Mouse (Mus musculus) spleen, postnatal 14 days (tissue): ENCODE data around the gene Slc25a26.
"Not testable (repeated sequence)": the region's sequence is repeated elsewhere in the genome, so short reads cannot be mapped to it uniquely, and the experiment has no call there.

Experiments used
- DNase-seq, 2 experiments: peaks; one replicate each; pipeline ENCODE4 v3.0.0; 2021 to 2022; ENCODE audit warnings: low spot score in 2 of 2

Slc25a26 gene

DNA sequence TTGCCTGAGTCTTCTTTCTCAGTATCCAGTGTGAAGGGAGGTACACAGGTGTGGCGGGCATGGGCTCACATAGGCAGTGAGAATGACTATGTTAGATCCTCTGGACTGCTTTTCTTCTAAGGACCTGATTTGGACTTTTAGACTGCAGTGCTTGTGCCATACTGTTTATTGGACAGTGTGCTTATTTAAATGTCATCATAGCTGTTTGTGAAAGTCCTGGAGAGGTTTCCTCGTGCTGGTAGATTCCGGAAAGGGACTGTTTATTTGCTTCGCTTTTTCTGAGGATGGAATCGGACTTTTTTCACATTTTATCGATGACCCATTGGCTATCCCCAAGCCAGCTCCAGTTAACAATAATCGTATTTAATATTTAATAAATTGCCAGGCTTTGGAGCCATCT is 50.7 kb downstream of the Slc25a26 start:
- no peak for DNase-seq

DNA sequence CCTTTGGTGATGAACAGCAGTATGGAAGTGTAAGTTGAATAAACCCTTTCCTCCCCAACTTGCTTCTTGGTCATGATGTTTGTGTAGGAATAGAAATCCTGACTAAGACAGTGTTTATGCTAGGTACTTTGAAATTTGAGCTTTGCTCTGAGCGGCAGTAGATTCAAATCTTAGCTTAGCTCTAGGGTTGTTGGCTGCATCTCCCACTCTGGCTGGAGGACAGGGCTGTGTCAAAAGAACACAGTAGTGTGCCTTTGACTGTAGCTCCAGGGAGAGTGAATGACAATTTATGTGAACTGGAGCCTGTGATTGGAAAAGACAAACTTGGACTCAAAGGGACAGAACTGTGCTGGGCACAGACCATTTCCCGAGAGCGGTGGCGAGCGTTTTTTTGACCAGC is 53.0 kb downstream of the Slc25a26 start:
- no peak for DNase-seq

DNA sequence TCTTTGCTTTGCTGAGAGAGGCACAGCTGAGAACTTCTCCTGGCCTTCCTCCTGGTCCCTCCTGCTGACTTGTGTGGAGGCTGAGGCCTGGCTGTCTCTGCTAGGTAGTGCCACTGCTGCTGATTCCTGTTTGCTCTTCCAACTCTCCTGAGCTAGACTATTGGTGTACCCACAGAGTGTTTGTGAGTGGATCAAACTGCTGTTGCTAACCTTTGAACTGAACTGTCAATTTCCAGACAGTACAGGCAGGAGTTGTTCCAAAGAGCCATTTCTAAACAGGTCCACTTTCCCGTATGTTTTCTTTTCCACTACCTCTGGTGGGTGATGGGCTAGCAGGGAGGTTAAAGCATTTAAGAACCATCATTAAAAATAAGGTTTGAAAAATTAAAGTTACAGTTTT is 58.5 kb downstream of the Slc25a26 start:
- not testable (repeated sequence) for DNase-seq

DNA sequence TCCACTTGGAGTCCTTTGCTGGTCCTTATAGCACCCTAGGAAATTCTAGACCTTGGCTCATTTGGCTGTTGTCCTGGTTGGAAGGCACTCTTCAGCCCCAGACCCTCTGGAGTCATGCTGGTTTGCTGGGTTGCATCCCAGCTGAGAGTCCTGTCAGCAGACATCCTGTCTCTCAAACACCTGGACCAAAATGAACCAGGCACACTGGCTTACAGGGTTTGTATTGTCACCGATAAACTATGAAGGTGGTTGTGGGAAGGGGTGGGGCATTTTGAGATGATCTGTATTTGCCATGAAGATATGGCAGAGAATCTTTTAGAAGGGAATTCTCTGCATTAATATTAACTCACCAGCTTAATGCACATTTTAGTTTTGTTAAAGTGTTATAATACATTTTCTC is 60.8 kb downstream of the Slc25a26 start:
- DNase-seq: no peak

DNA sequence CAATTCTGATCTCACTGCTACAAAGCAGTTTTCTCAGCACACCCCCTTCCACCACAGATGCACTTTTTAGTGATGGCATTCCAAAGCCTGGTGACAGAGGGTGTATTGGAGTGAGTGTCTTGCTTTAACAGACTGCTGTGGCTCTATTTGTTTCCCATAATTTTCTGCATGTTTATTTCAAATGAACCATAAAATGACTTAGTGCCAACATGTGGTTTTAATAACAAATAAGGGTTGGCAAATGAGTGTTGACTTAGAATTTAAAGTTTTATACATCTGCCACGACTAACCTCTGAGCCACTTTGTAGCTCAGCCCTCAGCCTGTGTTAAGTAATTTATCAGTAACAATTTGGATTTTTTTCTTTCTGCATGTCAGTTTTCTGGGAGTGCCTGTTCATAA is 61.2 kb downstream of the Slc25a26 start:
- no peak for DNase-seq

DNA sequence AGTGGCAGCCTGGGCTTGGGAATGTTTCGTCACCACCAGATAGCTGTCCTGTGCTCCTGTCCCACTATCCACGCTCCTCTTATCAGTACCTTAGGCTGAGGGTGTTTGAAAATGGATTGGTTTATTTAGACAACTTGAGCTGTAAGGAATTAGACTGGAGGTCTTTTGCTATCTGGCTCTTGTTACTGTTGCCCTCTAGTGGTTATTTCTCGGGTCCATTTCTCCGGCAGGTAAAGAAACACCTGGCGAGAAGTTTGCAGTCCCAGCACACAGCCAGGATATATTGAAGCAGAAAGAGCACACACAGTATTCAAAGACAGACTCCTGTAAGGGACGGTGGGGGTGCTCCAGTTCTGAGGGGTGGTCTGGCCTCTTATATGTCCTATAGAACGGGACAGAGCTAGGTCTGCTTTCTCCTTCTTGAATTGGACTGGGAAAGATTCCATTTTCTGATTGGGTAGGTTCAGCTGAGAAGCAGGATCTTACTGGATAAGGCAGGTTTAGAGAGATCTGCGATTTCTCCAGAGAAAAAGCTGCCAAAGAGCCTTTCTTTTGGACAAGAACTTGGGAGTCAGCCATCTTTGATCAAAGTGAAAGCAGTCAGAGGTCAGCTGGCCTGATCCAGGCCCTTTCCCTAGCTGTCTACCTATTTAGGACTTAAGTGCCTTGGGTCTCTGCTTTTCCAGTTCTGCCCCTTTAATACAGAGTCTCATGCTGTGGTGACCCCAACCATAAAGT is 63.2 kb downstream of the Slc25a26 start:
- DNase-seq: no peak

DNA sequence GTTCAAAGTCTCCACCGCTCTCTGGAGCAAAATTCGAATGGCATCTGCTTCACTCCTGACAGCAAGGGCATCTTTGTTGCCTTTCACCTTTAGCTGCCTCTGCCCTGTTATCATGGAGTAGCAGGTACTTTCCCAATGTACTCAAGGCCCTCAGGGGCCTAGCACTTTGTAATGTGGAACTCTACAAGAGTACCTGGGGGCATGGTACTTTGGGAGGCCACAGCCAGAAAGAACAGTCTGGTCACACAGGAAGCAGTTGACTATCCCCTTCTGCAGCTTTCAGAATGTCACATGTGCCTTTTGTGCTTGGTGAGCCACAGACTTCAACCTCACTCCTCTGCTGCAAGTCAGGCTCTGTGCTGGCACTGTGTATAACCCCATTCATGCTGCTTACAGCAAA is 65.6 kb downstream of the Slc25a26 start:
- no peak for DNase-seq

DNA sequence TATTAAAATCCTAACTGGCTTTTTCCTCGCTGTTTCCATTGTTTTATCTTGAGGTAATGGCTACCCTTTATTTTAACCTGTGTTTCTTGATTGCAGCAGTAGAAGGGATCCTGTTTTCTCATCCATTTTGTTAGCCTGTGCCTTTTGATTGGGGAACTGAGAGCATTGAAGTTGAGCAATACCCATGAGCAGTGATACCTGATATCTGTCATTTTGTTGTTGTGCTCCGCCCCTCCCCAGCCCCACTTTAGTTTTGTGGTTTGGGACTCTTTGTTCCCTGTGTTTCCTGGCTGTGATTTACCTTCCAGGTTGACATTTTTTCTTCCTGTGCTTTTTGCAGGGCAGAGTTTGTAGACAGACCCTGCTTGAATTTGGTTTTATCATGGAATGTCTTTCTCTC is 67.9 kb downstream of the Slc25a26 start:
- no peak for DNase-seq

DNA sequence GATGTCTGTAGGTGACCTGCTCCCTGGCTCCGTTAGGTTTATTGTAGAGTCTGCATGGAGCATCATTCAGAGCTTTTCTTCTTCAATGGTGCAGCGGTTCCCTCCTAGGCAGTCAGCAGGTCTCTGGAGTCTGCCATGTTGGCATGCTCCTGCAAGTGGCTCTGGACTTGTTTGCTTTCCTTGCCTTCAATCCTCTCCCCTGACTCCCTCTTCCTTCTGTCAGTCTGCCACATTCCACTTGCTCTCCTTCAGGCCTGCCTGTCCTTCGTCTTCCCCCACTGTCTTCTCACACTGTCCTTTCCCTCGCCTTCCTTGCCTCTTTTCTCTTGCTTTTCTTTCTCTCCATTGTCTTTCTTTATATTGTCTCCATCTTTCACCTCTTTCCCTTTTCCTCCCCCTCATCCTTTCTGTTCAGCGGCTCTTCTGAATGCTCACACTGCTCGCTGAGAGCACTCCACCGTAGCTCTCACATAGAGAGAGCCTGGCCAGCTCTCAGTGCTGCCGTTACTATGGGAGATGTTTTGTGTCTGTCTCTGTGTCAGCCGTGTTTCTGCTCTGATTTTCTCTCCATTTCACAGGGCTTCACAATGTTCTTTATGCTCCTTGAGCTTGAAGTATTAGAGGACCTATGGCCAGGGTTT is 75.5 kb downstream of the Slc25a26 start:
- no peak for DNase-seq

DNA sequence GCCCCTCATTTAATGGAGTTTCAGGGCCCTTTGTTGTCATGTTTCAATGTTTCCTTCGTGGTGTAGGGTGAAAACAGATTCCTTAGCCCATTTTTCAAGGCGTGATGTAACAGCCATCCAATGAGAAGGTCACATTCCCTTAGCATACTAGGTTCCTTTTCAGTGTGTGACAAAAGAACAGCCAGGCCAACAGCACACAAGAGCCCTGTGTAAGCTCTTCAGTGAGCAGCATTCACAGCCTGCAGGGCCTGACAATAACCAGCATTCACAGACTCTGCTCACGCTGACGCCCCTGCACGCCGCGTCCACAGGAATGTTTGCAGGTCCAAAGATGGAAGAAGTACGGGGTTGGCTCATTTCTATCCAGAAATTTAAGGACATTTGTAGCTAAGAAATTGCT is 77.9 kb downstream of the Slc25a26 start:
- no peak for DNase-seq

DNA sequence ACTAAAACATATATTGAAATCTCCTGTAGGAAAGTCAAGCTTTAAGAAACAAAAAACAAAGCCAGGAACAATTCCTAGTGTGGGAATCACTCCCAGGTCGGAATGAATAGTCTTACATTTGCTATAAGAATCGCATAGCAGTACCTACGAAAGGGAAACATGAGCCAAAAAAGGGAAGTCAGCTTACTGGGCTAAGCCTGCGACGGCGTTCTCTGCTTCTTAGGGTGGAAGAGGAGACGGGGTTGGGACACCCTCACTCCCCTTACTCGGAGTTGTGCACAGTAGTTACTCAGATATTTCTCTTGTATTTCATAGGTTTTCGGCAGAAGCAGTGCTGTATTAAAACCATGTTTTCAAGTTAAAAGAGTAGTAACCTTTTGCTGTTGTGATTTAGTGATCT is 81.9 kb downstream of the Slc25a26 start:
- no peak for DNase-seq

DNA sequence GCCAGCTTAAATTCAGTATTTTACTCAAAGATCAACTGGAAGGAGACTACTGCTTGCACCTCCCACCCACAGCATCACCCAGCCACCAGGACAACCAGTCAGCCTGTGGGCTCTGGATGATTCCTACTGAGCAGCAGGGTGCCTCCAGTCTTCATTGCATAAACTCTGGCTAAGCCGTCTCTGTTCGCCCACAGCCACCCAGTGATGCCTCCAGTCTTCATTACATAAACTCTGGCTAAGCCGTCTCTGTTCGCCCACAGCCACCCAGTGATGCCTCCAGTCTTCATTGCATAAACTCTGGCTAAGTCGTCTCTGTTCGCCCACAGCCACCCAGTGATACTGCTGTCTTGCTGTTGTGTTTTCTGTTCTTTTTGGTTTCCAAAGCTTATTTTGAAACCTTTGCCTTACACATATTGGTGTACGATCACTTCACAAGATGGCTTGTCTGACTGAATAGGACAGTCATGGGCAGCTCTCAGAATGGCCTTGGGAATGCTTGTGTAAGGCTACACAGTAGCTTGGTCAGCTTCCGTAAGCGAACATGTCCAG is 84.1 kb downstream of the Slc25a26 start:
- no peak for DNase-seq

DNA sequence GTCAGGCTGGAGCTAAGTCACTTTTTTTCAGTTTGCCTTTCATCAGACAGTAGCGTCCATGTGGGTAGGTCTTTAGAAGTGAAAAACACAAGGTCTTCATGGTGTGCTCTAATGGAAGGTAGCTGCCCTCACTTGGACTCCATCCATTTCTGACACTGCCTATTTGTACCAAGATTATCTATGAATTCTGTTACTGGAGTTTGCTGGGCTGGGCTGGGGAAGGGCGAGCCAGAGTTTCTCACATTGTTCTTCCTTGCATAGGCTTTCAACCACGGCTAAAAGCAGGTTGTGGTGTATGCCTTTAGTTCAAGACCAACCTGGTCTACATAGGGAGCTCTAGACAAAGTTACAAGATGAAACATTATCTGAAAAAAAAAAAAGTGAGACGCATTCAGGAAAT is 84.8 kb downstream of the Slc25a26 start:
- DNase-seq: no peak

DNA sequence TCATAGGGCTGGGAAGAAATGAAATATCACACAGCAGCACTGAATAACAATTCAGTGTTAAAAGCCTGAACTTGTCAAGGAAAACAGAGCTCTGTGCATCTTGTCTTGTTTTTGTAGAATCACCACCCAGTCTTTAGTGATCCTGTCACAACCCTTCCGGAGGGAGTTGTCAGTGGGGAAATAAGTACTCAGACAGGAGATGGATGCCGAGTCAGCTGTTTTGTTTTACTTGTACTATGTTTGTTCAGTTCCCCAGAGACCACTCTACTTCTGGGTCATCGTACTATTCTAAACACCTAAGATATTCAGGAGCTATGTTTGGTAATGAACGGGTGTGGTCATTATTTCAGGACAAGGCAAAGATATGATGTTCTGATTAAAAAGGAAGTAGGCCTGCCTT is 88.2 kb downstream of the Slc25a26 start:
- DNase-seq: no peak

DNA sequence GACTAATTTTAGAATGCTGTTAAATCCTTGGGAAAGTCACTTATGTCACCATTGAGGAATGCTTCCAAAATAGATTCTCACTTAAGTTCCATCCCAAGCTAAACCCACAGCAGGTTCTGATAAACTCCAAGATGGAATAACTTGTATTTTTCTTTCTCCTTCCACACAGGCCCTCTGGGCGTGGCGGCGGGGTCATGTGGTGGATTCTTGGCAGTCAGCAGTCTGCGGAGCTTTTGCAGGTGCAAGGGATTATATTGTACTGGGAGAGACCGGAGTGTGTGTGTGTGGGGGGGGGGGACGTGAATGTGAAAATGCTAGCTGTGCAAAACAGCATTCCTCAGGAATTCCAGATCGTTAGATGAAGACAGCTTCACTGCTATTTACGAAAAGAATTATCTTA is 92.1 kb downstream of the Slc25a26 start:
- DNase-seq: no peak

DNA sequence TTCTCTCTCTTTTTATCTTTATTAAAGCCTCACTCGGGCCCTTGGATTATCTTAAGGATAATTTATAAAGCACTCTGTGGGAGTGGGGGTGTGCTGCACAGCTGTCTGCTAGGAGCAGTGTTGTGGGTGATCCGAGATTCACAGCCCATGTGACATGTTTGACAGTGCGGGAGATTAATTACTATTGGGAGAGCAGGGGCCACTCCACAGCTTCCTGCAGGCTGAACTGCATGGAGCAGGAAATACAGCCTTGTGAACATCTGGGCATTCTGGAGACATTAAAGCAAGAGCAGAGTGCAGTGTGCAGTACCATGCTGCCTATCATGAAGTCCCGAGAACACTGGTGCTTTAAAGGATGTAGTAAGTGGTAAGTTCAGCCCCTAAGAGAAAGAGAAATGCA is 92.6 kb downstream of the Slc25a26 start:
- no peak for DNase-seq

DNA sequence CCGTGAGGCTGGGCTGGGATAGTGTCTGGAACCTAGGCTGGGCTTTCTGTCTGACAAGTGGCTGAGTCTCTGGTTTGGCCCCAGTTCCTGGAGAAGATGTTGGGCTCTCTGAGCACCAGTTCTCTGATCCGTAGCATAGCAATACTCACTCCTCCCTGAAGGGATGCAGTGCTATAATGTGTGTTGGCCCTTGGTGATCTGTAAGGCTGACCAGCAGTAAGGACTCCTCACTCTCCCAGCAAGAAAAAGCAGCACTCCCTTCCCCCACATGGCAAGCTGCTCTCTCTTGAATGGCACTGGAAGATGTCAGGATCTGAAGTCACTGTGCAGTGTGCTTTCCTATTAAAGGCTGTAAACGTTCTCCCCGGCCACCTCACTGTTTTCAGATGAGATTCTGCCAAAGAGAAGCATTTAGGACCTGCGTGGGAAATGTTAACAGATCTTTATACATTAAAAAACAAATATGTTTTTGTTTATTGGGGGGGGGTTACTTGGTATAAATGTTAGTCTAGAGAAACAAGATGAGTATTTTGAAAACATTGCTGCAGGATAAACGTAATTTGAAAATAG is 94.0 kb downstream of the Slc25a26 start:
- DNase-seq: no peak

DNA sequence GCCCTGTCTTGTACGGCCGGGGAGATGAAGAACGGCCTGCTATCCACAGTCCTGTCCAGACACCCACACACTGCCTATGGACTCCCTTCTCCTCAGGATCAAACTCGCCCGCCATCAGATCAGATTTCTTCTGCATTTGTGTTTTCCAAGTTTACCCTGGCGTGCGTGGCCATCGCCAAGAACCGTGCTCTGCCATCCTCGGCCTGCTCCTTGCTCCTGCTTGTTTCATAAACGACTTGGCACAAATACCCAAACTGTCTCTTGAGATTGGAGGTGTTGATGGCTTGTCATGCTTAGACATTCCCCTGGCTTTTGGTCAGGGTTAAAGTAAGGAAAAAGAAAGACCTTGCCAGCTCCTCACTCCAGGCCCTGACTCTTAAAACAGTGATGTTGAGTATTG is 94.6 kb downstream of the Slc25a26 start:
- DNase-seq: no peak

DNA sequence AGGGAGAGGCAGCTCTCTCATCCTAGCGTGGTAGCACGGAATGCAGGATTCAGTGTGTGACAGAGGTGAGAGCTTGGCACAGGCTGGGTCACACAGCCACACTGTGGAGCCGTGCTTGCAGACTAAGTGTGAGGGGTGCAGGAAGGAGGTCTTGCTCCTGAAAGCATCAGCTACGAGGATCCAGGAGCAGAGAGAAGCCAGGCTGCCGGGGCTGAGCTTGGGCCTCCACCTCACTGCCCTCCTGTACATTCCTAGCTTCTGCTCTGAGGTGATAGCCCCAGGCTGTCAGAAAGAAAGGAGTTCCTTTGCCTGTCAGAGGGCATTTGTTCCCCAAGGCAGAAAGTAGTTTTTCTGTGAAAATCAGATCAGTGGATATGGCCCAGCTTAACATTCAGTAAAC is 95.1 kb downstream of the Slc25a26 start:
- no peak for DNase-seq

DNA sequence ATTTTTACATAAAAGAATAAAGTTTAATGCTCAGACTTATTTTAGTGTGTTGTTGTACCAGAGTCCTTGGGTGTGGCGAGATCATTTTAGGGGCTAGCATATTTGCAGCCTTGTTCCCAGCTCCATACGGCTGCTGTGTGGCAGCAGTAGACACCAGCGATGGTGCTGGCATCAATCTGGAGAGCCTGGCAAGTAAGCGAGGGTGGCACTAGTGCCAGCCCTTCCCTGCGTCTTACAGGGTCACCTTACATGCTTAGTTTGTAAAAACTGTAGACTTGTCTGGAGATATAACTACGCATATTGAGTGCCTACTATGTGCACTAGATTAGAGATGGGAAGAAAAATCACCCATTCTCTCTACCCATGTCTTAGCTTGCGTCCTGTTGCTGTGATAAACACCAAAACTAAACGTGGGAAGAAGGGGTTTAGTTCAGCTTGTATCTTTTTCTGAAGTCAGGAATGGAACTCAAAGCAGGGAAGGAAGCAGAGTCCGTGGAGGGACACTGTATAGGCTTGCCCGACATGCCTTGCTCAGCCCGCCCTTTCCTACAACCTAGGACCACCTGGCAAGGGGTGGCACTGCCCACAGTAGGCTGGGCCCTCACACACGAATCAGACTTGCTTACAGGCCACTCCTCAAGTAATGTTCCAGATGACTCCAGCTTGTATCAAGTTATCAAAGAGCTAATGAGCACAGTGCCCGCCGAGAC is 96.1 kb downstream of the Slc25a26 start:
- no peak for DNase-seq

DNA sequence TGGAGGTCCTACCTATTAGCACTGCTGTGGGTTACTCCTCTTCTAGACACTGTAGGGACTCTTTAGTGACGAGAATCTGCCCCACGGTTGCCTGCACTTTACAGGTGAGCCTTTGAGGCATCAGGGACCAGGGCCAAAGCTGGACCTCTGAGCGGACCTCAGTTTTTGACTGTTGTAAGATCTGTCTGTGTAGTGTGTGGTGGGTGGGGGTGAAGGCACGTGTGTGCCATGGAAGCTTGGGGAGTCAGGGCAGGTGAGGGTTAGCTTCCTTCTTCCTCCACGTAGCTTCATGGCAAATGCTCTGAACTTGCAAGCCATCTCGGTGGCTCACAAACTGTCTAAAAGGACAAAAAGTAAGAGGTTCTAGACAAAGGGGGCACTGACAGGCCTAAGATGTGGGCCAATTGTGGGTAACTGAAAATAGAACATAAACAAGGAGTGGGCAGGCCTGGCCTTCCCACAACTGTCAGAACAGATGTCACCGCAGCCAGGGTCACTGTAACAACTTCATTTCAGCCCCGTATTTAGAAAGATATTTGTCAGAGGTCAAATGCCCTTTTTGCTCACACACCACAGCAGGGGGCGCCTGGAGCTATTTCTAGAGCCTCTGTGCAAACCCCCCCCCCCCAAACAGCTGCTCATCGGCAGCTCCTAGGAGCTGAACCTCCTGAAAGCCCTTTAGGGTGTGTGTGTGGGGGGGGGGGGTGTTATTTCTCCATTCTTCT is 96.8 kb downstream of the Slc25a26 start:
- DNase-seq: no peak

DNA sequence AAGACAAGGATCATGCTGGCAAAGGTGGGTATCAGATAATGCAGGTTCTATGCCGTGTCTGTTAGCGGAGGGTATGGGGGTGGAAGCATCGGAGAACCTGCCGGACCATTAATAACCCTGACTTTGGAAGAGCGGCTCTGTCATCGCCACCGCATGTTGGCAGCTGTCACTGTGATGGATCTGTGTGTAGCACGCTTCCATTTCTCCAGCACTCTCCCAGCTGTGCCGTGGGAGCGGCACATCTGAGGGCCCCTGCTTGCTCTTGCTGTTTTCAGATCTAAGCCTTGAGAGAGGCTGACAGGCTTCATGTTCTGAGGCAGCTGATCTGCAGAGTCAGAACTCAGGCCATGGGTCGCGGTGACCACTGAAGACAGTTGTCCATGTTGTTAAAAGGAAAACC is 98.3 kb downstream of the Slc25a26 start:
- DNase-seq: no peak
